Mouse (Mus musculus): ENCODE measurements around the gene Ccsap.
A peak's percentile ranks its signal among the peaks of the same experiment; 100 is the strongest.

The Ccsap gene

GRCm38 (mm10) chr8:123877865-123878264, 17.9 kb upstream of the Ccsap start:
- no peak for DNase-seq

GRCm38 (mm10) chr8:123874324-123874723, 14.3 kb upstream of the Ccsap start:
- no peak for DNase-seq

GRCm38 (mm10) chr8:123873364-123873763, 13.4 kb upstream of the Ccsap start:
- no peak for DNase-seq

- no peak for DNase-seq
These were observed 12.0 kb upstream of the Ccsap start for GRCm38 (mm10) chr8:123872048-123872447.

- DNase-seq: no peak
These were observed 7.0 kb upstream of the Ccsap start for GRCm38 (mm10) chr8:123866971-123867370.

GRCm38 (mm10) chr8:123865786-123866185, 5.8 kb upstream of the Ccsap start:
- DNase-seq: no peak

GRCm38 (mm10) chr8:123860386-123860785, 377 bp upstream of the Ccsap start:
- no peak for DNase-seq

GRCm38 (mm10) chr8:123858941-123859647, 915 bp downstream of the Ccsap start:
- DNase-seq: peak; percentile 96 to 97

GRCm38 (mm10) chr8:123858574-123858940, 1.5 kb downstream of the Ccsap start:
- peak in 1 of 2 experiments; percentile 61 for DNase-seq

GRCm38 (mm10) chr8:123857361-123857760, 2.6 kb downstream of the Ccsap start:
- DNase-seq: peak in 1 of 2 experiments; percentile 48

GRCm38 (mm10) chr8:123854733-123855475, 5.1 kb downstream of the Ccsap start:
- DNase-seq: no peak

GRCm38 (mm10) chr8:123854252-123854651, 5.8 kb downstream of the Ccsap start:
- no peak for DNase-seq

GRCm38 (mm10) chr8:123851590-123851989, 8.4 kb downstream of the Ccsap start:
- DNase-seq: peak; percentile 58 to 62

- DNase-seq: no peak
These were observed 10.7 kb downstream of the Ccsap start for GRCm38 (mm10) chr8:123849352-123849751.

- peak; percentile 58 to 62 for DNase-seq
These were observed 12.5 kb downstream of the Ccsap start for GRCm38 (mm10) chr8:123847546-123847945.

GRCm38 (mm10) chr8:123846509-123846908, 13.5 kb downstream of the Ccsap start:
- DNase-seq: no peak

GRCm38 (mm10) chr8:123845991-123846390, 14.0 kb downstream of the Ccsap start:
- peak in 1 of 2 experiments; percentile 36 for DNase-seq

GRCm38 (mm10) chr8:123845114-123845513, 14.9 kb downstream of the Ccsap start:
- DNase-seq: no peak

- no peak for DNase-seq
These were observed 15.7 kb downstream of the Ccsap start for GRCm38 (mm10) chr8:123844341-123844740.

- no peak for DNase-seq
These were observed 17.9 kb downstream of the Ccsap start for GRCm38 (mm10) chr8:123842086-123842485.

GRCm38 (mm10) chr8:123840578-123841345, 19.2 kb downstream of the Ccsap start:
- no peak for DNase-seq

- DNase-seq: no peak
These were observed 21.5 kb downstream of the Ccsap start for GRCm38 (mm10) chr8:123838496-123838895.

GRCm38 (mm10) chr8:123836354-123836753, 23.7 kb downstream of the Ccsap start:
- peak in 1 of 2 experiments; percentile 39 for DNase-seq

Data from cerebellum, postnatal 14 days (tissue).